Mouse (Mus musculus) bone marrow, adult 2 months (tissue): ENCODE measurements around the gene Spryd7. TPM values are rescaled to one million over a fixed set of nuclear protein-coding genes. Genes with fewer than 3 reads are reported as not detected.
"Not testable (repeated sequence)": the region's sequence is repeated elsewhere in the genome, so short reads cannot be mapped to it uniquely, and the experiment has no call there.

Experiments used
- H3K27ac ChIP-seq: fragments of 200-500 bp; 2 replicates; pipeline ENCODE4 v1.5.1; 2012; ENCODE audit warnings: low read depth, mild to moderate bottlenecking, control low read depth, inconsistent platforms, low read length; ENCODE audit not compliant: control insufficient read depth, poor library complexity, insufficient read depth
- H3K4me1 ChIP-seq: fragments of 200-500 bp; 2 replicates; pipeline ENCODE4 v1.6.1; 2011; ENCODE audit warnings: low read length; ENCODE audit not compliant: control insufficient read depth, insufficient read depth
- H3K4me3 ChIP-seq: fragments of 200-500 bp; replicated peaks from 2 replicates; pipeline ENCODE3; 2011; ENCODE audit warnings: mild to moderate bottlenecking, low read depth, low read length, control low read depth; ENCODE audit not compliant: control insufficient read depth
- CTCF ChIP-seq: fragments of 200-500 bp; IDR thresholded peaks from 2 replicates; pipeline ENCODE4 v1.5.1; 2011; ENCODE audit warnings: low read length, control low read depth; ENCODE audit not compliant: control insufficient read depth, insufficient read depth
- POLR2A ChIP-seq: fragments of 200-500 bp; IDR thresholded peaks from 2 replicates; pipeline ENCODE4 v1.6.1; 2011; ENCODE audit warnings: low read depth, mild to moderate bottlenecking, control low read depth, low read length, borderline replicate concordance; ENCODE audit not compliant: control insufficient read depth
- WGBS: fragments of 180-500 bp; shearing (Covaris S2); methylation state at CpG from one replicate; pipeline ENCODE4 v1.1.7; 2018; 5-methylcytosine and 5-hydroxymethylcytosine counted together
- polyA plus RNA-seq: library from polyadenylated mRNA; stranded (reverse); fragments of >200 nt; gene quantifications from 2 replicates; pipeline ENCODE4 v1.2.4, GENCODE M21; 2011; ENCODE audit warnings: low replicate concordance; ENCODE audit not compliant: missing spikeins, insufficient read depth, insufficient read length

Spryd7 gene
- polyA plus RNA-seq, 1 experiment, result 4.7 TPM

DNA sequence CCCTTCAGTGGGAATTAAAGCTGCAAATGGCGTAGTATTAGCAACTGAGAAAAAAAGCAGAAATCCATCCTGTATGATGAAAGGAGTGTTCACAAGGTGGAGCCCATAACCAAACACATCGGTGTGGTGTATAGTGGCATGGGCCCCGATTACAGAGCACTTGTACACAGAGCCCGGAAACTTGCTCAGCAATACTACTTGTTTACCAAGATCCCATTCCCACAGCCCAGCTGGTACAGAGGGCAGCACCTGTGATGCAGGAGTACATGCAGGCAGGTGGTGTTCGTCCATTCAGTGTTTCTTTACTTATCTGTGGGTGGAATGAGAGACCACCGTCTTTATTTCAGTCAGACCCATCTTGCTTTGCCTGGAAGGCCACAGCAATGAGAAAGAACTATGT is 2.2 kb upstream of the Spryd7 start:
- TF ChIP-seq POLR2A (no peak), CTCF (no peak)
- Histone ChIP-seq H3K4me1 (no peaks in the 10 kb centered on the region; the same call in 1 of the 2 replicates), H3K27ac (no peak overlapping the region), H3K4me3 (no peak overlapping the region)
- whole genome bisulfite sequencing, result 80% methylated on average over 6 of the region's 6 CpGs

DNA sequence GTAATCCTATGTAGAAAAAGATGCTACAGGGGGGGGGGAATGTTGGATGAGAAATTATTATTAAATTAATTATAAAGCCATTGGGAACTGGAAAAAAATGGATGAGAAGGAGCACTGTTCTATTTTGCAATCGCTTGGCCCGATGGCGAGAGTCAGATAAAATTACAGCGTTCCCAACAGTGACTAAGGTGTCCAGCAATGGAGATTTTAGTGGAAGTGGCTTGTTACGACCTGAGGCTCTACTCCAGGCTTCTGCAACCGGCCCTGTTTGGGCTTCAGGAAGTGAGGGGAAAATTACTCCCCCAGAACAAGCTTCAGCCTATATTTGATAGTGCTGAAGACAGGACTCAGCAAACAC is 776 bp downstream of the Spryd7 start:
- WGBS, result 2% methylated on average over 6 of the region's 6 CpGs
- no peaks in the 10 kb centered on the region; the same call in 1 of the 2 replicates for H3K4me1 ChIP-seq
- H3K27ac ChIP-seq, result no peak overlapping the region; the same call in 1 of the 2 replicates
- no peak for TF ChIP-seq CTCF
- no peak for TF ChIP-seq POLR2A
- H3K4me3 ChIP-seq, result peak overlapping the region; percentile 83

DNA sequence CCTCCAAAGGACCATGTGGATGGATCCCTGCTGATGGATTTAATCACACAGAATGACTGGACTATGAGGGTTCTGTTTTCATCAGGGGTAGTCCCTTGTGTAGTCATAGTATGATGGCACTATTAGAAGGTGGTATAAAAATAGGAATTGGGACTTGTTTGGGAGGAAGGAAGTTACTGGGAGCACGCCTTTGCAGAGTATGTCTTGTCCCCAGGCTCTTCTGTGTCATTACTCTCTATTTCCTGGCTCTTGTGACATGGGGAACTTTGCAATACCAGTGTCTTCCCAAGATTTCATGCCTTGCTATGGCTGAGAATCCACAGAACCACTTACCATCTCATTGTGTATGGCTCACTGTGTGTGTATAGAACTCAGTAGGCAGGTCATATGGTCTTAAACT is 8.1 kb downstream of the Spryd7 start:
- no peak overlapping the region for H3K27ac ChIP-seq
- H3K4me1 ChIP-seq, result no peaks in the 10 kb centered on the region; the same call in 1 of the 2 replicates
- no peak overlapping the region for H3K4me3 ChIP-seq
- no peak for TF ChIP-seq CTCF
- no peak for TF ChIP-seq POLR2A
- 24% methylated on average over 1 of the region's 1 CpGs for WGBS

DNA sequence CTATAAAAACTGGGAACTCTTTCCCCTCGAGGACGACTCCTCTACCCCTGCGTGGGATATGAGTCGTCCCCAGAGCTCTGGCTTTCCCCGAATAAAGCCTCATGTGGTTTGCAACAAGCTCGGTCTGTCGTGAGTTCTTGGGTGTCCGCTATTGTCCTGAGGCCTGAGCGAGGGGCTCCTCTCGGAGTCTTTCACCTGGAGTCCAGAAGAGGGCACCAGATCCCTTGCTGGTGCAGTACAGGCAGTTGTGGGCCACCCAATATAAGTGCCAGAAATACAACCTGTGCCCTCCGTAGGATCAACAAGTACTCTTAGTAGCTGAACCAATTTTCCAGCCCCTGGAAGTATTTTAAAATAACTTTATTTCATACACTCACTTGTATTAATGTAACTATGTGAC is 18.9 kb downstream of the Spryd7 start:
- WGBS, result 85% methylated on average over 10 of the region's 11 CpGs
- H3K27ac ChIP-seq, H3K4me1 ChIP-seq, H3K4me3 ChIP-seq: not testable (repeated sequence)

DNA sequence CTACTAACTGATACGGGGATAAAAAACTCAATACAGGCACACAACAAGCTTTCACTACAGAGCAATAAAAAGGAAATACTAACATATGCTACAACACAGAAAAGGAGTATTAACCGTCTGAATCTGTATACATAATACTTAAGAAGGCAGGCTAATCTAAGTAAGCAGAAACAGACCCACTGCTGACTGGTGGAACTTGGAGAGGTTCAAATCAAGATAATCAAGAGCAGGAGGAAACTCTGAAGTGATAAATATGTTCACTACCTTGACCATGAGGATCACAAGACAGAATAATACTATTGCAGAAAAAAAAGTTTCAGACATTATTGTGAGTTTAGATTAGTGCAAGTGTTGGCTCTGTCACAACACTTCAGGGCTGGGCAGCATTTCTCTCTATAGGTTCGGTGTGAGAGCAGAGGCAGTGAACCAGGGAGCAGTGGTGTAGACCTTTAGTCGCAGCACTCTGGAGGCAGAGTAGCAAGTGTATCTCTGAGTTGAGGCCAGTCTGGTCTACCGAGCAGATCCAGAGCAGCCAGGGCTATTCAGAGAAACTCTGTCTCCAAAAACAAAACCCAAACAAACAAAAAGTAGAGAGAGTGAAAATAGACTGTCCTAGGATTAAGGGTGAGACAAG is 19.9 kb downstream of the Spryd7 start:
- TF ChIP-seq POLR2A, result no peak

DNA sequence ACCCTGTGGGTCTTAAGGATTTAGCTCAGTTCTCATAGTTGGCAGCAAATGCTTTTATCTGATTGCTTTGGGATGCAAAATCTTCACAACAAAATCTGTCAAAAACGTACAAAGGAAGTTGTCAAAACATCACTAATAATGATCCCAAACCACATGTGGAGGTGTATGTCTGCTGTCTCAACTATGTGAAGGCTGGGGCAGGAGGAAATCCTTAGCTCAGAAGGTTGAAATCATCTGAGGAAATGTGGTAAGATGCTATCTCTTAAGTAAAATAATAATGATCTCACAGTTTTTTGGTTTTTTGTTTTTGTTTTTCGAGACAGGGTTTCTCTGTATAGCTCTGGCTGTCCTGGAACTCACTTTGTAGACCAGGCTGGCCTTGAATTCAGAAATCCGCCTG is 20.9 kb downstream of the Spryd7 start:
- Histone ChIP-seq H3K27ac (no peak overlapping the region), H3K4me3 (no peak overlapping the region), H3K4me1 (no peaks in the 10 kb centered on the region)
- TF ChIP-seq CTCF, result no peak
- TF ChIP-seq POLR2A, result no peak
- 64% methylated on average over 3 of the region's 3 CpGs for WGBS

More for the DNA sequence above, 19.9 kb downstream of the Spryd7 start:
- Histone ChIP-seq H3K27ac (no peak overlapping the region), H3K4me3 (no peak overlapping the region), H3K4me1 (no peaks in the 10 kb centered on the region)
- 81% methylated on average over 5 of the region's 5 CpGs for WGBS

DNA sequence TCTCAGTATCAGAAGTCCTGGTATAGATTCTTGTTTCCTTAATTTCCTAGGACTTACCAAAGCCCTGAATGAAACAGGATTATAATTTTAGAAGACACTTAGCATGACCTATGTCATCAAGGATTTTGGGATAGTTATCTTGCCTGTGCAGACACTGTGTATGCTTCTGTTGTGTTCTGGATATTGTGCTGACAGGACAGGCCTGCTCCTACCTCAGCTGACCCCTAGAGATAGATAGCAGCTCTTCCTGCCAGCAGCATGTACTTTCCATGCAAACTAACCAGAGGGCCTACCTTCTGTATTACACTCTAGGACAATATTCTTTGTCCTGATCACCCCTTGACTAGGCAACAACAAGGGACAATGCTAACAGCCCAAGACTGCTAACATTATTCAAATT is 25.7 kb downstream of the Spryd7 start:
- H3K4me1 ChIP-seq, result no peaks in the 10 kb centered on the region; the same call in 1 of the 2 replicates
- no peak overlapping the region for H3K27ac ChIP-seq
- no peak for TF ChIP-seq CTCF
- TF ChIP-seq POLR2A, result no peak
- H3K4me3 ChIP-seq, result no peak overlapping the region

DNA sequence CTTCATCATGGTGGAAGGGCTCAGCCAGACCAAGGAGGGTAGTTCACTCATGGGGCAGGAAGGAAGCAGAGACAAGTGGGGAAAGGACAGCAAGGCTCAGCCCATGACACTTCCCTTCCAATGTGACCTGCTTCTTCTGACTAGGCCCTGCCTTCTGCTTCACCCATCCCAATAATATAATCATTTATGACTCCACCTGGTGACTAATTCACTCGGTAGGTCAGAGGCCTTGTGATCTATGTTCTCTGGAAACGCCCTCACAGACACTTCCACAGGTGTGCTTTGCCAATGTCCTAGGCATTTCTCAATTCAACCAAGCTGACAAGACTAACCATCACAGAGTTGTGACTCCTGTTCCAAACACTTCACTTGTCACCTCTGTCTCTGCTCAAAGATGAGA is 26.3 kb downstream of the Spryd7 start:
- H3K4me1 ChIP-seq, result no peaks in the 10 kb centered on the region; the same call in 1 of the 2 replicates
- no peak overlapping the region for H3K4me3 ChIP-seq
- WGBS, result 83% methylated on average over 2 of the region's 2 CpGs
- TF ChIP-seq CTCF, result no peak
- TF ChIP-seq POLR2A, result no peak
- no peak overlapping the region for H3K27ac ChIP-seq

DNA sequence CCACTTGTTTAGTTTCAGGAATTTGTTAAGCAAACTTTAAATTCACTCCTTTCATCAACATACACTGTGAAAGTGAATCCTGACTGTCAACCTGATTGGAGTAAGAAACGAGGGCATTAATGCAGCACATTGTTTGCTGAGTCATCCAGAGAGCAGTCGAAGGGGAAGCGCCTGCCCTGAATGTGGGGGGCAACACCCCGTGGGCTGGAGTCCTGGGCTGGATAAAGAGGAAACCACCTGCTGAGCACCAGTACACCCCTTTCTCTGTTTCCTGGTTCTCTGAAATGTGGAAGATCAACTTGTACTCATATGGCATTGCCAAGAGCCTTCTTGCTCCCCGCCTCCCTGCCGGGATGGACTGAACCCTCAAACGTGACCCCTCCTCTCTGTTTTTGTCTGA is 27.2 kb downstream of the Spryd7 start:
- WGBS, result 11% methylated on average over 7 of the region's 7 CpGs
- no peak overlapping the region for H3K27ac ChIP-seq
- TF ChIP-seq CTCF (no peak), POLR2A (no peak)
- no peak overlapping the region for H3K4me3 ChIP-seq
- no peaks in the 10 kb centered on the region; the same call in 1 of the 2 replicates for H3K4me1 ChIP-seq

DNA sequence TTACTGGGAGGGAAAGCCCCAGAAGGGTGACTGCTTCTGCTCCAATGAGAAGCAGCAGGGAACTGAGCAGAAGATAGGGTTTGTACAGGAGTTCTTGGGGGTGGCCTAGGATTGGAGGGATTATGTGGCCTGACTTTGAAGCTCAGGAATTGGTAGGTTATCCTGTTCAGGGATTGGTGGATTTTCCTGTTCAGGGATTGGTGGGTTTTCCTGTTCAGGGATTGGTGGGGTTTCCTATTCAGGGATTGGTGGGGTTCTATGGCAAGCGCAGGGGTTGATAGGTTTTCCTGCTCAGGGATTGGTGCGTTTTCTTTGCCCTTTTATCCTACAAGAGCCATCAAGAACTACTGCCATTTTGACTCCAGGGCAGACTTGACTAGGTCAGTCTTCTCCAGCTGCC is 30.7 kb downstream of the Spryd7 start:
- H3K4me1 ChIP-seq, result no peaks in the 10 kb centered on the region; the same call in 1 of the 2 replicates
- H3K27ac ChIP-seq, result no peak overlapping the region
- H3K4me3 ChIP-seq, result no peak overlapping the region
- no peak for TF ChIP-seq POLR2A
- no peak for TF ChIP-seq CTCF
- WGBS, result 80% methylated on average over 2 of the region's 2 CpGs
